Mouse (Mus musculus) heart, embryonic 15.5 days (tissue): ENCODE data around the gene Dgcr8. TPM values are rescaled to one million over a fixed set of nuclear protein-coding genes. Genes with fewer than 3 reads are reported as not detected.
A peak's percentile ranks its signal among the peaks of the same experiment; 100 is the strongest.

Experiments
- ATAC-seq: fragments of 200-750 bp; cut with Nextera tagmentation; replicated peaks from 2 replicates; pipeline ENCODE4 v1.8.0; 2017; ENCODE audit warnings: low read depth, moderate TSS enrichment; ENCODE audit not compliant: insufficient number of reproducible peaks, insufficient read depth, low FRiP score
- H3K27ac ChIP-seq: fragments of 300-500 bp; sonication (generic); 2 replicates; pipeline ENCODE4 v1.5.1; 2015; ENCODE audit warnings: mild to moderate bottlenecking, inconsistent platforms
- H3K27me3 ChIP-seq: fragments of 300-500 bp; sonication (generic); 2 replicates; pipeline ENCODE4 v1.6.1; 2015; ENCODE audit warnings: inconsistent platforms
- H3K36me3 ChIP-seq: fragments of 300-500 bp; sonication (generic); 2 replicates; pipeline ENCODE4 v1.6.1; 2015; ENCODE audit warnings: mild to moderate bottlenecking, inconsistent platforms
- H3K4me1 ChIP-seq: fragments of 300-500 bp; sonication (generic); replicated peaks from 2 replicates; pipeline ENCODE4 v1.6.1; 2015; ENCODE audit warnings: inconsistent platforms
- H3K4me2 ChIP-seq: fragments of 300-500 bp; sonication (generic); 2 replicates; pipeline ENCODE4 v1.6.1; 2015; ENCODE audit warnings: inconsistent platforms, mild to moderate bottlenecking, moderate library complexity
- H3K4me3 ChIP-seq: fragments of 300-500 bp; sonication (generic); 2 replicates; pipeline ENCODE4 v1.5.1; 2015; ENCODE audit warnings: mild to moderate bottlenecking, inconsistent platforms
- H3K9ac ChIP-seq: fragments of 300-500 bp; sonication (generic); 2 replicates; pipeline ENCODE4 v1.6.1; 2015; ENCODE audit warnings: mild to moderate bottlenecking, inconsistent platforms
- H3K9me3 ChIP-seq: fragments of 300-500 bp; sonication (generic); replicated peaks from 2 replicates; pipeline ENCODE4 v1.6.1; 2016; ENCODE audit warnings: inconsistent platforms
- WGBS: fragments of 180-500 bp; shearing (Covaris S2); methylation state at CpG from one replicate; pipeline ENCODE4 v1.1.7; 2015; ENCODE audit warnings: mixed read lengths; 5-methylcytosine and 5-hydroxymethylcytosine counted together
- polyA plus RNA-seq: library from polyadenylated mRNA; unstranded; fragments of >200 nt; fragmentation: Nextera tagmentation; extraction: Ambion mirVana; gene quantifications from 2 replicates; pipeline ENCODE4 v1.2.1, GENCODE M21; 2015

Dgcr8 gene
- 15.8 and 19.6 TPM in 2 replicates for polyA plus RNA-seq

DNA sequence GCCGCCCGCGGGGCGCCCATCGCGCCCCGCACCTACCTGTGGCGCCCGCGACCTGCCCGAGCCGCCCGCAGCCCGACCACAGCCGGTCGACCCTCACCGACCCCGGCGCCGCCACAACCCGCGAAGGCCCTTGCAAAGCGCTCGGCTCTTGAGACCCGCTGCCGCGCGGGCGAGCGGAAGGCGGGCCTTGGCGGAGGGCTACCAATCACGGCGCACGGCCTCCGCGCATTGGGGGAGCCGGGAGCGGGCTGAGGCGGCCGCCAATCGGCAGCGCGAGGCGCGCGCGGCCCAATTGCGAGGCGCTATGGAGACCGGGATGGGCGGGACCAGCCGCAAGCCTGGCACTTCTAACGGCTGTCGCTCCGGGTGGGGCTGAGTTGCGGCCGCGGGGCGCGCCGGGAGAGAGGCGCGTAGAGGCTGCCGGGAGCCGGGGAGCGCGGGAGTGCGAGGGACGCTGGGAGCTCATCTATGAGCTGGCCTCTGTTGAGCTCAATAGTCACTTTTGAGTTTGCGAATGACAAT lies at the start of gene Dgcr8:
Gene Dgcr8, minus strand, starts transcription at position 180 of the 522 bp plus-strand sequence.
- H3K9me3 ChIP-seq, result no peaks in the 10 kb centered on the region
- peaks cover 34% of the 10 kb centered on the region for H3K4me1 ChIP-seq
- peak within 1 kb of the TSS; percentile 95 for H3K27ac ChIP-seq
- ATAC-seq, result peak; percentile 99
- H3K27me3 ChIP-seq, result no peaks in the 10 kb centered on the region
- H3K4me3 ChIP-seq, result peak within 1 kb of the TSS; percentile 95
- H3K4me2 ChIP-seq, result peak within 1 kb of the TSS; percentile 82
- peak within 1 kb of the TSS; percentile 99 for H3K9ac ChIP-seq
- under 1% methylated on average over 64 of the region's 71 CpGs for WGBS
- peaks cover 8% of the 10 kb centered on the region for H3K36me3 ChIP-seq

DNA sequence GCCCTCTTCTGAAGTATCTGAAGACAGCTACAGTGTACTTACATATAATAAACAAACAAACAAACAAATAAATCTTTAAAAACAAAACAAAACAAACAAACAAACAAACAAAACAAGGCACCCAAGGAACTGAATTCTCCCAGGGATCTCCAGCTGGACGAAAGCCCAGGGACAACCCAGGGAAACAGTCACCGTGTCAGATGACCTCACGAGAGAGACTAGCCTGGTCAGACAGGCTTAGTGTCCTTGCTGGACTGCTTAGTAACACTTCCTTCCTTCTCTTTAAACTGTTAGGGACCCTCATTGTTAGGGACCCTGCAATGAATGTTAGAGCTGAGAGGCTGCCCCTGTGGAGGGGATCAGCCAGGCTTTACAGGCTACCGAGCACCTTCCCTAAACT lies 48.2 kb upstream of the Dgcr8 start:
- no peak overlapping the region for H3K4me2 ChIP-seq
- H3K9me3 ChIP-seq, result no peaks in the 10 kb centered on the region
- 73% methylated on average over 4 of the region's 4 CpGs for WGBS
- H3K4me3 ChIP-seq, result no peak overlapping the region
- no peak overlapping the region for H3K27ac ChIP-seq
- ATAC-seq, result no peak
- 0 out of 2 replicates have a peak overlapping the region, but pooled peaks have one; percentile 26 for H3K9ac ChIP-seq
- peaks cover 32% of the 10 kb centered on the region for H3K4me1 ChIP-seq
- H3K27me3 ChIP-seq, result no peaks in the 10 kb centered on the region
- peaks cover 6% of the 10 kb centered on the region; the same call in 1 of the 2 replicates for H3K36me3 ChIP-seq

DNA sequence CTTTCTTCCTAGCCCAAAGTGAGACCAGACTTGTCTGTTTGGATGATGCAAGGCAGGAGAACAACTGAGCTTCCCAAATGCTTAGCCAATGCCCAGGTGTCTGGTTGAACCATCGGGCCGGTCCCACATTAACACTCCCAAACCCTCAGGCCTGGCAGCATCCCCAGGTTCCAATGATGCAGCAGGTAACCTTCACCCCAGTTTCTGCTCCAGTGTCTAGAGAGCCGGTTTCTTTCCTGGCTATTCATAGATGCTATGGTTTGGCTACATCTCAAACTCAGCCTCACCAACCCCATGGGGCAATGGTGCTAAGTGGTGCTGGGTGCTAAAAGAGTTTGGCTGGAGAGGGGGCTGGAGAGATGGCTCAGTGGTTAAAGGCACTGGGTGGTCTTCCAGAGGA lies 46.9 kb upstream of the Dgcr8 start:
- 91% methylated on average over 3 of the region's 3 CpGs for WGBS
- no peak overlapping the region for H3K4me2 ChIP-seq
- no peak overlapping the region for H3K27ac ChIP-seq
- no peaks in the 10 kb centered on the region for H3K27me3 ChIP-seq
- peaks cover 26% of the 10 kb centered on the region for H3K4me1 ChIP-seq
- no peak overlapping the region for H3K4me3 ChIP-seq
- peaks cover 6% of the 10 kb centered on the region; the same call in 1 of the 2 replicates for H3K36me3 ChIP-seq
- ATAC-seq, result no peak
- H3K9me3 ChIP-seq, result no peaks in the 10 kb centered on the region
- H3K9ac ChIP-seq, result no peak overlapping the region

DNA sequence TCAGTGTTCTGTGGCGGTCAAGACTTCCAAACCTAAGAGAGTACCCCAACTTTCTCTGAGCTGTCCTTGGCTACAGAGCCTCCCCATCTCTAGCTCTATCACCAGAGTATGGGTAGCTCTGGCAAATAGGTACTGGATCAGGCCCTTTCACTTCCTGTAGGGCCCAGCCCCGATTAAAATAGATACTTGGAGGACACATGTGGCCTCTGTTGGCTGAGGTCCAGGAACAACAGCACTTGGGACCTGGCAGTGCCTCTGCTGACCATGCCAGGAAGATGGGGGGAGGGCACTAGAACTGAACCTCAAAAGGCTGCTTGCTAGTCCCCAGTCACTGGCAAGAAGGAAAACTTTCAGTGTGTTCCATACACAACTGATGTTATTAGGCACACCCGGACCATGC lies 44.9 kb upstream of the Dgcr8 start:
- ATAC-seq, result peak; percentile 54
- Histone ChIP-seq H3K4me2 (no peak overlapping the region), H3K36me3 (peaks cover 6% of the 10 kb centered on the region; the same call in 1 of the 2 replicates), H3K4me3 (no peak overlapping the region), H3K4me1 (peaks cover 22% of the 10 kb centered on the region), H3K27ac (peak overlapping the region; percentile 46; the same call in 1 of the 2 replicates), H3K9me3 (no peaks in the 10 kb centered on the region), H3K27me3 (no peaks in the 10 kb centered on the region), H3K9ac (no peak overlapping the region)
- WGBS, result 55% methylated on average over 3 of the region's 3 CpGs

DNA sequence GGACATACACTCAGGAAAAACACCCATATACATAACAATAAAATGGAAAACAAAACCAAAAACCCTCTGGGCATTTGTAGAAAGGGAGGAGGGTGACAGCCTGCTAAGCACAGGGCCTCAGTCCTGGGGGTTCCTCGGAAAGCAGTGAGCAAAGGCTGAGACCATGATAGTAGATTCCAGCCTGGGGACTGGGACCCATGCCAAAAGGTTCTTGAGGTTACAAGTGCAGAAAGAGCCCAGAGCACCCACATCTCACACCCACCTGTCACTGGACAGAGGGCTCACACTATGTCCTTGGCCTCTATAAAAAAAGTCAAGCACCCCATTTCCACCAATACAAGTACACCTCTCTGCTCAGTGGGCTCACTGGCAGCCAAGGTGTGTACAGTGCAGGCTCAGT lies 39.5 kb upstream of the Dgcr8 start:
- H3K4me2 ChIP-seq, result no peak overlapping the region
- H3K4me3 ChIP-seq, result no peak overlapping the region
- 36% methylated on average over 1 of the region's 1 CpGs for WGBS
- no peak overlapping the region for H3K9ac ChIP-seq
- H3K9me3 ChIP-seq, result no peaks in the 10 kb centered on the region
- H3K36me3 ChIP-seq, result no peaks in the 10 kb centered on the region
- peak; percentile 37; the same call in 1 of the 2 replicates for ATAC-seq
- H3K4me1 ChIP-seq, result peaks cover 18% of the 10 kb centered on the region
- H3K27ac ChIP-seq, result peak overlapping the region; percentile 76
- H3K27me3 ChIP-seq, result no peaks in the 10 kb centered on the region

DNA sequence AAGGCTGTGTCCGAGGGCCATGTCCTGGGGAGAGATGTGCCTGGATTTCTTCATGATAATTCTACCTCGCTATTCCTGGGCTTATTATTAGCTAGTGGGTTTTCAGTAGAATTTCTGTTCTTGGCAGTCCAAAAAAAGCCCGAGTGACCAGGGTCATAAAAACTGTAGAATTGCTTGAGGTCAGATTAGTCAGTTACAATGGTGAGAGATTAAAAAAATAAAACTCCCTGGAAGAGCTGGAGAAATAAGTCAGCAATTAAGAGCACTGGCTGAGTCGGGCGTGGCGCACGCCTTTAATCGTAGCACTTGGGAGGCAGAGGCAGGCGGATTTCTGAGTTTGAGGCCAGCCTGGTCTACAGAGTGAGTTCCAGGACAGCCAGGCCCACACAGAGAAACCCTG lies 38.9 kb upstream of the Dgcr8 start:
- Histone ChIP-seq H3K4me2 (no peak overlapping the region), H3K9me3 (no peaks in the 10 kb centered on the region), H3K36me3 (no peaks in the 10 kb centered on the region), H3K4me1 (peaks cover 22% of the 10 kb centered on the region), H3K27ac (peak overlapping the region; percentile 76; the same call in 1 of the 2 replicates), H3K27me3 (no peaks in the 10 kb centered on the region), H3K9ac (no peak overlapping the region), H3K4me3 (no peak overlapping the region)
- 94% methylated on average over 9 of the region's 9 CpGs for WGBS
- no peak for ATAC-seq

DNA sequence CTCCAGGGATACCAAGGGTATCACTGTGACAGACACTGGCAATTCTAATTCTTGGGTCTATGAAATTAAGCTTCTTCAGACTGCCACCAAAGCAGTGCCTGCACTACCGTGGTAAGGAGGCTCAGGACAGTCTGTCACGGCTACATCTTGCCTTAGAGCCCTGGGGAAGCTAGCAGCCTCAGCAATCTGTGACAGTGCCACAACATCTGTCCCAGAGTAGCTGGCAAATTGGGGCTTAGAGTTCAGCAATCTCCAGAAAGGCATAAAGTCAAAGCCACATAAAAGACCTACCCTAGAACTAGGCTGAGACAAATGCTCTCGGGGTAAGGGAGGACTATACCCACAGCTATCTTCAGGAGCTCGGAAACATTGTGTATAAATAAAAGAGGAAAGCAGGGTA lies 36.7 kb upstream of the Dgcr8 start:
- H3K27ac ChIP-seq, result no peak overlapping the region
- H3K4me2 ChIP-seq, result no peak overlapping the region
- 0 out of 2 replicates have a peak, but pooled peaks cover 7% of the 10 kb centered on the region for H3K36me3 ChIP-seq
- H3K4me3 ChIP-seq, result no peak overlapping the region
- peaks cover 22% of the 10 kb centered on the region for H3K4me1 ChIP-seq
- H3K27me3 ChIP-seq, result no peaks in the 10 kb centered on the region
- no peak overlapping the region for H3K9ac ChIP-seq
- no peak for ATAC-seq
- no peaks in the 10 kb centered on the region for H3K9me3 ChIP-seq
- WGBS, result 71% methylated on average over 4 of the region's 4 CpGs

DNA sequence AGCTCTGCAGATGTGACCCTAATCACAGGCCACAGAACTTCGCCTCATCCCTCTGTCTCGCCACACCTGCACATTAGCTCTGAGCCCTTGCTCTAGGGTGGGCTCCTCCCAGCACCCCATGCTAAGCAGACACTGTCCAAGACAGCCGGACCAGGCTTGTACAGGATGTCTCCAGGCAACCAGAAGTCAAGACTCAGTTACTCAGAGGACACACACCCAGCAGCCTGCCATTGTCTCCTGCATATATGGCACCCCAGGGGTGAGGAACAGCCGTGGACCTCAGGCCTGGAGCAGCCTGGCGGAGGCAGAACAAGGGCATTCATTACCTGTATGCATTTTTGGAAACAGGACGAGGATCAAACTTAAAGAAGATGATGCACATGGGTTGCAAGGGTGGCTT lies 35.0 kb upstream of the Dgcr8 start:
- Histone ChIP-seq H3K4me2 (no peak overlapping the region), H3K27ac (no peak overlapping the region), H3K27me3 (no peaks in the 10 kb centered on the region), H3K36me3 (peaks cover 12% of the 10 kb centered on the region; the same call in 1 of the 2 replicates), H3K9me3 (no peaks in the 10 kb centered on the region), H3K4me1 (peaks cover 13% of the 10 kb centered on the region), H3K4me3 (no peak overlapping the region), H3K9ac (no peak overlapping the region)
- WGBS, result 85% methylated on average over 6 of the region's 6 CpGs
- 0 out of 2 replicates have a peak, but pooled peaks have one; percentile 17 for ATAC-seq

DNA sequence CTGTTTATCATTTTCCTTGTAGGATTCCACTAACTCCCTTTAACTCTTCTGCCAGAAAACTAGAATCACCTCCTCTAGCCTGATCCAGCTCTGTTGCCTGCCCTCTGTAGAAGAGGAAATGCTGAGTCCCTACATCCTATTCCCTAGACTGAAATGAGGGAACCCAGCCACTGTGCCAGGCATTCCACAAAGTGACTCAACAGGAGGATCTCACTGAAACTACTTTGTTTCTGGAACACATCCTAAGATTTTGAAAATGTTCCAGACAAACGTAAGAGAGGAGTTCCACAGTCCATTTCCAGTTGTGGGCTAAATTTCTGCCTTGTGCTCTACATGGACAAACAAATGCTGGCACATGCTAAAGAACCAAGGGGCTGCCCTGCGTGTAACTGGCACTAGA lies 34.4 kb upstream of the Dgcr8 start:
- Histone ChIP-seq H3K4me3 (no peak overlapping the region), H3K27me3 (no peaks in the 10 kb centered on the region), H3K27ac (no peak overlapping the region), H3K36me3 (peaks cover 12% of the 10 kb centered on the region; the same call in 1 of the 2 replicates), H3K4me2 (no peak overlapping the region), H3K9ac (no peak overlapping the region), H3K4me1 (peaks cover 8% of the 10 kb centered on the region), H3K9me3 (no peaks in the 10 kb centered on the region)
- WGBS, result 69% methylated on average over 2 of the region's 2 CpGs
- no peak for ATAC-seq

DNA sequence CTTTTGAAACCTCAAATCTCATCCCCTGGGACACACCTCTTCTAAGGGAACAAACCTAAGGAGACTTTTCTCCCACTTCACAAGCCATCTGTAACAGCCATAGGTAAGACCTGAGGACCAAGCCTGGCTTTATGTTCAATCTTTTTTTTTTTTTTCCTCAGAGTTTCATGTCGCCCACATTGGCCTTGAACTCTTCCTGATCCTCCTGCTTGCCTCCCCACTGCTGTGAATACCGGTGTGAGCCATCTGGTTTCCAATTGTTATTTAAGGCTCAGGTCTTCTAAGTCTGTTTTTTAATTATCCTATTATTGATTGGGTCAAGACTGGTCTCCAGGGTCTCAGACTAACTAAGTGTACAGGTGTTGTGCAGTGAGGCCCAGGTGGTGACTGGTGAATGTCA lies 32.4 kb upstream of the Dgcr8 start:
- no peaks in the 10 kb centered on the region for H3K27me3 ChIP-seq
- no peak for ATAC-seq
- H3K9me3 ChIP-seq, result no peaks in the 10 kb centered on the region
- no peak overlapping the region for H3K9ac ChIP-seq
- H3K4me1 ChIP-seq, result peaks cover 4% of the 10 kb centered on the region
- peaks cover 15% of the 10 kb centered on the region; the same call in 1 of the 2 replicates for H3K36me3 ChIP-seq
- no peak overlapping the region for H3K4me2 ChIP-seq
- 80% methylated on average over 2 of the region's 2 CpGs for WGBS
- H3K4me3 ChIP-seq, result no peak overlapping the region
- H3K27ac ChIP-seq, result no peak overlapping the region

DNA sequence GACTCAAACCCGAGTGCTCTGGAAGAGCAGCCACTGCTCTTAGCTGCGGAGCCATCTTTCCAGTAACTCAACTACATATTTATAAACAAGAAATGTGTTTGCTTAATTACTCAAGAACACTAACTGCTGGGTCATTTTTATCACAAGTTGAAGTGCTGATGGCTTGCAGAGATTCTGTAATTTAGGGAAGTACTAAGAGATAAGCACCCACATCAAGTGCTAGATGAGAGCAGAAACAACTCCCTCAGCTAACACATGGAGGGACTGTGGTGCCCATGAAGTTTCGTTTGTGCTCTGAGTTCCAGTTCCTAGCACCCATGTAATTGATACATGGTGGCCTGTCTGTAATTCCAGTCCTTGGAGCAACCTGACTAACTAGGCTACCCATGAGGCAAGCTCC lies 29.9 kb upstream of the Dgcr8 start:
- no peak for ATAC-seq
- WGBS, result 81% methylated on average over 3 of the region's 3 CpGs
- H3K27me3 ChIP-seq, result no peaks in the 10 kb centered on the region
- H3K27ac ChIP-seq, result no peak overlapping the region
- peaks cover 4% of the 10 kb centered on the region for H3K4me1 ChIP-seq
- H3K9ac ChIP-seq, result no peak overlapping the region
- H3K36me3 ChIP-seq, result peaks cover 18% of the 10 kb centered on the region; the same call in 1 of the 2 replicates
- H3K4me2 ChIP-seq, result no peak overlapping the region
- no peak overlapping the region for H3K4me3 ChIP-seq
- no peaks in the 10 kb centered on the region for H3K9me3 ChIP-seq

DNA sequence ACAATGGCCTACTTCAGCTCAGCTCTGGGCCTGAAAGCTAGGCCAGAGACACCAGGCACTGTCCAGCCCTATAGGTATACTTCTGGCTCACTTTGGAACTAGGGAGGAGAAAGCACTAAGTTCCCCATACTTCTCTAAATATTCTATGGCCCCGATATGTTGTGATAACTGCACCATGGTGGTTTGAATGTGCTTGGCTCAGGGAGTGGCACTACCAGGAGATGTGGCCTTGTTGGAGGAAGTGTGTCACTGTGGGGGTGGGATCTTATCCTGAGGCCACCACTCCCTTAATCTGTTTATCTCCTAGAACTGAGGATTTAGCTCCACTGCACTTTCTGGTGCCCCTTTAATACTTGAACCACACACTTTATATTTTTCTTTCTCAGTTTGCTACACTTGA lies 19.1 kb upstream of the Dgcr8 start:
- H3K9me3 ChIP-seq, result no peaks in the 10 kb centered on the region
- no peak overlapping the region for H3K4me3 ChIP-seq
- 85% methylated on average over 1 of the region's 1 CpGs for WGBS
- H3K4me2 ChIP-seq, result no peak overlapping the region
- H3K4me1 ChIP-seq, result no peaks in the 10 kb centered on the region
- no peak overlapping the region for H3K27ac ChIP-seq
- ATAC-seq, result no peak
- no peak overlapping the region for H3K9ac ChIP-seq
- no peaks in the 10 kb centered on the region for H3K27me3 ChIP-seq
- peaks cover 40% of the 10 kb centered on the region for H3K36me3 ChIP-seq
